Mouse (Mus musculus): ENCODE data around the gene Fn1.

DNA sequence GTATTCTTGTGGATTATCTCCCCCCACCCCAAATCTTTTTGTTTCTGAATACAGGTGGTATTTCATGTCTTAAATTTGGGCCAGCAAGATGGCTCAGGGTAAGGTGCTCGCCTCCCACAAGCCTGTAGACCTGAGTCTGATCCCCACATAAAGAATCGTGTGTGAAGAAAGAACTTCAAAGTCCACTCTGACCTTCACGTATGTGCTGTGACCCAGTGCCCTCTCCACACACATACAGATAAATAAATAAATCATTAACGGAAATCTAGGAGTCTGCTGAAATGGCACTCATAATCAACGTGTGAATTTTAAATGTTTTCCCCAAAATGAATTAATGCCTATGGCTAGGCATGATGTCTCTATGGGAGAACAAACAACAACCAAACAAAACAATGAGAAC lies 16.9 kb downstream of the Fn1 start:
- TF ChIP-seq CTCF (IDR thresholded peaks at IDR 0.05; ENCODE audit: extremely low read depth, insufficient read depth, insufficient read length, insufficient replicate concordance) (no peak), POLR2A (IDR thresholded peaks at IDR 0.05; ENCODE audit: low read depth, low read length) (no peak)

Measured in spleen, adult 2 months (tissue).